Mouse (Mus musculus): ENCODE results near the gene Zfp870. TPM values are rescaled to one million over a fixed set of nuclear protein-coding genes. Genes with fewer than 3 reads are reported as not detected.
"Not testable (repeated sequence)": the region's sequence is repeated elsewhere in the genome, so short reads cannot be mapped to it uniquely, and the experiment has no call there.

The Zfp870 gene
- polyA plus RNA-seq, 1 experiment from 2014 or later: 6.1 TPM

DNA sequence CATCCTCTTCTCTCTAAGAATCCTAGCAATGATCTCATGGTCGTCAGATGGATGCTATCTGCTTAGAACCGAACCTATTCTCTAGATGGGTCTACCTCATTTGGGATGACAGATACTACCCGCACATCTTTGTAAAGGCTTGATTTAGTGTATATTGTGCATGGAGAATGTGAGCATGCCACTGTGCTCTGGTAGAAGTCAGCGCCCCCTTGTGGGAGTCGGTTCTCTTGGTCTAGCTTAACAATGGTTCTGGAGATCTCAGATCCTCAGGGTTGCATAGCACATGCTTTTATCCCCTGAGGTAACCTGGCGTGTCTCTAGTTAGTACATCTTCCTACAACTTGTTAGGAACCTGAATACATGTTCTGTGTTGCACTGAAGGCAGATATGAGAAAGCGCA is 24.2 kb downstream of the Zfp870 start:
- H3K4me1 ChIP-seq; H3K9me3 ChIP-seq; H3K9ac ChIP-seq; H3K27me3 ChIP-seq (replicated peaks); H3K36me3 ChIP-seq; H3K4me2 ChIP-seq; H3K4me3 ChIP-seq (replicated peaks); H3K27ac ChIP-seq; ATAC-seq (ENCODE audit: insufficient read depth, low FRiP score, low read depth): not testable (repeated sequence)
- 49% methylated on average over 5 of the region's 7 CpGs for WGBS

DNA sequence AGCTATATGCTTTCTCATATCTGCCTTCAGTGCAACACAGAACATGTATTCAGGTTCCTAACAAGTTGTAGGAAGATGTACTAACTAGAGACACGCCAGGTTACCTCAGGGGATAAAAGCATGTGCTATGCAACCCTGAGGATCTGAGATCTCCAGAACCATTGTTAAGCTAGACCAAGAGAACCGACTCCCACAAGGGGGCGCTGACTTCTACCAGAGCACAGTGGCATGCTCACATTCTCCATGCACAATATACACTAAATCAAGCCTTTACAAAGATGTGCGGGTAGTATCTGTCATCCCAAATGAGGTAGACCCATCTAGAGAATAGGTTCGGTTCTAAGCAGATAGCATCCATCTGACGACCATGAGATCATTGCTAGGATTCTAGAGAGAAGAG is 34.7 kb downstream of the Zfp870 start:
- H3K27ac ChIP-seq; H3K27me3 ChIP-seq (replicated peaks); H3K36me3 ChIP-seq; H3K9me3 ChIP-seq; H3K4me3 ChIP-seq (replicated peaks); H3K4me1 ChIP-seq; ATAC-seq (ENCODE audit: insufficient read depth, low FRiP score, low read depth); H3K4me2 ChIP-seq; H3K9ac ChIP-seq: not testable (repeated sequence)
- WGBS: 66% methylated on average over 4 of the region's 6 CpGs

DNA sequence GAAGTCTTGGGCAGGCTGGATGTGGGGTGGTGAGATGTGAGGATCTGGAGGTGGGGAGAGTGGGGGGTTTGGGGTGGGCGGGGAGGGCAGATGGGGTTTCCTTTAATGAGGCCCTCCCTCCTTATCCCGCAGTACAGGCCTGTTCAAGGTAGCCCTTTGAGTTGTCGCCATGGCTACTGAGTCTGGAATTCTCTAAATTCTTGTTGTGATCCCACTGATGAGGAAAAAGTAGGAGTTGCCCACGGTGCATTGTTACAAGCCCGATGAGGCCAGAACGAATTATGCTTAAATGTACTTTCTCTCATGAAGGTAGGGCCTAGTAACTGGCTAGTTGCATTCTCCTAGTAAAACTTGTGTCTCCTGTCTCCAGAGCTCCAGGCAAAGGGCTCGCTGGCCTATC is 39.9 kb downstream of the Zfp870 start:
- Histone ChIP-seq H3K4me2 (no peak overlapping the region), H3K9ac (no peak overlapping the region), H3K27me3 (replicated peaks) (no peaks in the 10 kb centered on the region), H3K4me3 (replicated peaks) (no peak overlapping the region), H3K9me3 (no peaks in the 10 kb centered on the region), H3K36me3 (no peaks in the 10 kb centered on the region), H3K27ac (no peak overlapping the region), H3K4me1 (no peaks in the 10 kb centered on the region)
- no peak for ATAC-seq (ENCODE audit: insufficient read depth, low FRiP score, low read depth)
- WGBS: 44% methylated on average over 7 of the region's 7 CpGs

- Histone ChIP-seq H3K4me2 (no peak overlapping the region), H3K36me3 (no peaks in the 10 kb centered on the region), H3K27ac (no peak overlapping the region), H3K9me3 (no peaks in the 10 kb centered on the region), H3K27me3 (replicated peaks) (no peaks in the 10 kb centered on the region), H3K9ac (no peak overlapping the region), H3K4me1 (no peaks in the 10 kb centered on the region), H3K4me3 (replicated peaks) (no peak overlapping the region)
- WGBS: 86% methylated on average over 2 of the region's 2 CpGs
- no peak for ATAC-seq (ENCODE audit: insufficient read depth, low FRiP score, low read depth)
These were observed 50.1 kb downstream of the Zfp870 start for GRCm38 (mm10) chr17:32841388-32841787.

DNA sequence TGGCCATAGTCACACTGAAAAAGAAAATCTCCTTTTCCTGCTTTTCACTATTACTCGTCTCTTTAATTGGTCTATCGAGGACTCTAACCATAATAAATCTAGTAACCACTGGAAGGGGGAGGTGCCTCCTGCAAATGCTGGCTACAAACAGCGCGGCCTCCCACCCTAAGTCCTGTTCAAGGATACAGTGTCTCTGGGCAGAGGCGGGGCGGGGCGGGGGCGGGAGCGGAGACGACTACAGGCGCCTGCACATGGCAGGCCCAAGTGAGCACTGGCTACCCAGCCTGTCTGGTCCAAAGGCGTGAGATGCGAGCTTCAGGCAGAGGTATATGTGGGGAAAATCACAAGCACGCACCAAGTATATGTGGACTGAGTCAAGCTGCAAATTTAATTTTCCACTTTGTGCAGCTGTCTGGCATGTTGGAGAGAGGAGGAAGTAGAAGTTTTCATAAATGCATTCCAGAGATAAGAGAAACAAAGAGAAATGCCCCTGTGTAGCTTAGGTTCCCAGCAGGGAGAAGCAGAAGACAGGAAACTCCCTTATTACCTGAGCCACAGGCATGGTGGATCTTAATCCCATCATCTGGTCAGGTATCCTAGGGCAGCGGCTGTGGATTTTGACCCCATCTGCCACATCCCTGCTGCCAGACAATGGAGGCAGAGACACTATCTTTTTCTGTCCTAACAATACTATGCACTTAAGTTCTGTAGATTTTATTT is 52.2 kb downstream of the Zfp870 start:
- peak overlapping the region; percentile 27 for H3K4me2 ChIP-seq
- H3K4me3 ChIP-seq (replicated peaks): no peak overlapping the region
- no peaks in the 10 kb centered on the region for H3K27me3 ChIP-seq (replicated peaks)
- H3K27ac ChIP-seq: no peak overlapping the region; the same call in 1 of the 2 replicates
- H3K9ac ChIP-seq: no peak overlapping the region
- ATAC-seq (ENCODE audit: insufficient read depth, low FRiP score, low read depth): peak; percentile 66; the same call in 1 of the 2 replicates
- H3K36me3 ChIP-seq: no peaks in the 10 kb centered on the region
- H3K9me3 ChIP-seq: no peaks in the 10 kb centered on the region
- H3K4me1 ChIP-seq: no peaks in the 10 kb centered on the region
- 26% methylated on average over 15 of the region's 15 CpGs for WGBS

- H3K4me1 ChIP-seq: no peaks in the 10 kb centered on the region
- H3K27me3 ChIP-seq (replicated peaks): no peaks in the 10 kb centered on the region
- H3K36me3 ChIP-seq: peaks cover 12% of the 10 kb centered on the region; the same call in 1 of the 2 replicates
- H3K9me3 ChIP-seq: no peaks in the 10 kb centered on the region
- no peak for ATAC-seq (ENCODE audit: insufficient read depth, low FRiP score, low read depth)
- no peak overlapping the region for H3K9ac ChIP-seq
- 39% methylated on average over 3 of the region's 3 CpGs for WGBS
- H3K4me3 ChIP-seq (replicated peaks): peak overlapping the region; percentile 69
- H3K4me2 ChIP-seq: peak overlapping the region; percentile 54
- H3K27ac ChIP-seq: no peak overlapping the region
These were observed 61.0 kb downstream of the Zfp870 start for GRCm38 (mm10) chr17:32830418-32830782.

DNA sequence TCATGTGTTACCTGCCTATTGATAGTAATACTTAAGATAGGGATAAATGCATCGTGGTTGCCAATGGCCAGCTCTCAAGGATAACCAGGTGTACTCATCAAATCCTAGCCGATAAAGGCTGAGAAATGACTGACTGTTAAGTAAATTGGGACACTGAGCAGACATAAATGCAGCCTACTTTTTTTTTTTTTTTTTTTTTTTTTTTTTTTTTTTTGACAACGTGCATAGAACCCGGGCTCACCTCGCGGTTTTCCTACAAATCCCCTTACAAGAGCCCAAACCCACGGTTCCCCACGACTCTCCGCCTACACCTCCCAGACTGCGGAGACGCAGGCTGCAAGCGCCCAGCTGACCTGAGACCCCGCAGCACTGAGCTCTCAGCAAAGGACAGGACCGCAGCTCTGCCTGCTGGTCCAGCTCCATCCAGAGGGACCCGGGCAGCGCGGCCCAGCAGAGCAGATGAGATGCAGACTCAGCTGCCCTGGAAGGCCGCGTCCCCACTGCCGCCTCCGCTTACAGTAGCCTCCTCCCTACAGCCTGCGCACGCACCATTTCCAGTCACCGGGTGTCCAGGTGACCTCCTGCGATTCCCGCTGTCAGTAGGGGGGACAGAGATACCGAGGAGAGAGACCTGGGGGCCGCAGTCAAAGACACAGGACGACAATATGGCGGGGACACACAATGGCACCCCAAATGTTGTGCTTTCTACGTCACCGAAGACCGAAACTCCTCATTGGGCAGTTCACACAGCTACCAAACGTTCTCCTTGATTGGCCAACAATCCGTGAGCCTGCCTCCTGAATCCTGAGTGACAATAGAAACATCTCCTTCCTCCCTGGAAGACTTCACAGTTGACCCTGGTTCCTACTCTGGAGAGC is 61.7 kb downstream of the Zfp870 start, which contains the start of gene Zfp799:
TSS of gene Zfp799 (minus strand) at position 722 of the 878 bp plus-strand sequence.
- no peak within 1 kb of the TSS for H3K27ac ChIP-seq
- H3K4me2 ChIP-seq: peak within 1 kb of the TSS; percentile 54
- no peaks in the 10 kb centered on the region for H3K27me3 ChIP-seq (replicated peaks)
- peak within 1 kb of the TSS; percentile 69 for H3K4me3 ChIP-seq (replicated peaks)
- no peaks in the 10 kb centered on the region for H3K9me3 ChIP-seq
- H3K9ac ChIP-seq: peak within 1 kb of the TSS; percentile 69
- under 1% methylated on average over 35 of the region's 35 CpGs for WGBS
- H3K36me3 ChIP-seq: peaks cover 12% of the 10 kb centered on the region; the same call in 1 of the 2 replicates
- no peaks in the 10 kb centered on the region for H3K4me1 ChIP-seq
- peak; percentile 93 for ATAC-seq (ENCODE audit: insufficient read depth, low FRiP score, low read depth)

Other genes starting within 250 kb of the Zfp870 start
- gene Cyp4f40, start 232.7 kb downstream of the Zfp870 start, polyA plus RNA-seq (2015; fragmentation: Nextera tagmentation; extraction: Ambion mirVana): 2.9 and 3.6 TPM in 2 replicates
- 0.98 and 1.7 TPM in 2 replicates for gene Cyp4f15, start 206.0 kb downstream of the Zfp870 start, polyA plus RNA-seq (2015; fragmentation: Nextera tagmentation; extraction: Ambion mirVana)
- gene Zfp871, start 103.4 kb downstream of the Zfp870 start, polyA plus RNA-seq (2015; fragmentation: Nextera tagmentation; extraction: Ambion mirVana): 24.8 and 25.9 TPM in 2 replicates
- 3.6 and 4.0 TPM in 2 replicates for gene Zfp811, start 81.7 kb downstream of the Zfp870 start, polyA plus RNA-seq (2015; fragmentation: Nextera tagmentation; extraction: Ambion mirVana)
- 10.1 and 12.3 TPM in 2 replicates for gene Zfp799, start 61.4 kb downstream of the Zfp870 start, polyA plus RNA-seq (2015; fragmentation: Nextera tagmentation; extraction: Ambion mirVana)
- 0.58 and 0.62 TPM in 2 replicates for gene Cyp4f14, start 25.7 kb upstream of the Zfp870 start, polyA plus RNA-seq (2015; fragmentation: Nextera tagmentation; extraction: Ambion mirVana)
- gene Cyp4f13, start 55.8 kb upstream of the Zfp870 start, polyA plus RNA-seq (2015; fragmentation: Nextera tagmentation; extraction: Ambion mirVana): 17.6 and 18.4 TPM in 2 replicates
- 10.9 and 12.1 TPM in 2 replicates for gene Zfp472, start 74.2 kb upstream of the Zfp870 start, polyA plus RNA-seq (2015; fragmentation: Nextera tagmentation; extraction: Ambion mirVana)
- 10.9 and 11.3 TPM in 2 replicates for gene Zfp952, start 101.5 kb upstream of the Zfp870 start, polyA plus RNA-seq (2015; fragmentation: Nextera tagmentation; extraction: Ambion mirVana)
- 10.3 and 10.8 TPM in 2 replicates for gene Zfp763, start 141.8 kb upstream of the Zfp870 start, polyA plus RNA-seq (2015; fragmentation: Nextera tagmentation; extraction: Ambion mirVana)
- not detected in 2 replicates for gene 4921501E09Rik, start 176.4 kb upstream of the Zfp870 start, polyA plus RNA-seq (2015; fragmentation: Nextera tagmentation; extraction: Ambion mirVana)
- gene Zfp563, start 197.7 kb upstream of the Zfp870 start, polyA plus RNA-seq (2015; fragmentation: Nextera tagmentation; extraction: Ambion mirVana): 7.8 and 9.1 TPM in 2 replicates
- gene Morc2b, start 248.0 kb upstream of the Zfp870 start, polyA plus RNA-seq (2015; fragmentation: Nextera tagmentation; extraction: Ambion mirVana): 0.04 TPM in 1 of 2 replicates, not detected in the other

Measured in stomach, embryonic 15.5 days (tissue).